Mouse (Mus musculus) lung, embryonic 15.5 days (tissue): ENCODE measurements around the gene Spg21. TPM values are rescaled to one million over a fixed set of nuclear protein-coding genes. Genes with fewer than 3 reads are reported as not detected.

Experiments used
- ATAC-seq: fragments of 200-750 bp; cut with Nextera tagmentation; 2 replicates; pipeline ENCODE4 v1.8.0; 2017; ENCODE audit warnings: moderate number of reproducible peaks, borderline replicate concordance; ENCODE audit not compliant: low FRiP score, low TSS enrichment; ENCODE audit errors: extremely low read depth
- H3K27ac ChIP-seq: fragments of 300-500 bp; sonication (generic); 2 replicates; pipeline ENCODE4 v1.5.1; 2015; ENCODE audit warnings: moderate library complexity, mild to moderate bottlenecking, inconsistent platforms
- H3K27me3 ChIP-seq: fragments of 300-500 bp; sonication (generic); 2 replicates; pipeline ENCODE4 v1.6.1; 2015; ENCODE audit warnings: inconsistent platforms
- H3K36me3 ChIP-seq: fragments of 300-500 bp; sonication (generic); 2 replicates; pipeline ENCODE4 v1.6.1; 2015; ENCODE audit warnings: inconsistent platforms
- H3K4me1 ChIP-seq: fragments of 300-500 bp; sonication (generic); 2 replicates; pipeline ENCODE4 v1.6.1; 2015; ENCODE audit warnings: inconsistent platforms
- H3K4me2 ChIP-seq: fragments of 300-500 bp; sonication (generic); 2 replicates; pipeline ENCODE4 v1.6.1; 2015; ENCODE audit warnings: inconsistent platforms, mild to moderate bottlenecking, moderate library complexity
- H3K4me3 ChIP-seq: fragments of 300-500 bp; sonication (generic); 2 replicates; pipeline ENCODE4 v1.5.1; 2015; ENCODE audit warnings: mild to moderate bottlenecking, inconsistent platforms
- H3K9ac ChIP-seq: fragments of 300-500 bp; sonication (generic); 2 replicates; pipeline ENCODE4 v1.6.1; 2015; ENCODE audit warnings: inconsistent platforms
- H3K9me3 ChIP-seq: fragments of 300-500 bp; sonication (generic); 2 replicates; pipeline ENCODE4 v1.6.1; 2016; ENCODE audit warnings: inconsistent platforms
- whole genome bisulfite sequencing: fragments of 180-500 bp; shearing (Covaris S2); methylation state at CpG from one replicate; pipeline ENCODE4 v1.1.7; 2015; 5-methylcytosine and 5-hydroxymethylcytosine counted together
- polyA plus RNA-seq: library from polyadenylated mRNA; unstranded; fragments of >200 nt; fragmentation: Nextera tagmentation; extraction: Ambion mirVana; gene quantifications from 2 replicates; pipeline ENCODE4 v1.2.1, GENCODE M21; 2015

Gene Spg21
- polyA plus RNA-seq, 1 experiment from 2014 or later: 97.0 TPM

GRCm38 (mm10) chr9:65435211-65435610 is 25.5 kb upstream of the Spg21 start:
- Histone ChIP-seq H3K27ac (no peak overlapping the region), H3K9ac (no peak overlapping the region), H3K9me3 (no peaks in the 10 kb centered on the region), H3K4me3 (peak overlapping the region; percentile 69; the same call in 1 of the 2 replicates), H3K36me3 (peaks cover 10% of the 10 kb centered on the region; the same call in 1 of the 2 replicates), H3K4me1 (peaks cover 8% of the 10 kb centered on the region; the same call in 1 of the 2 replicates), H3K4me2 (peak overlapping the region; percentile 68; the same call in 1 of the 2 replicates), H3K27me3 (no peaks in the 10 kb centered on the region)
- WGBS: 64% methylated on average over 4 of the region's 4 CpGs
- no peak for ATAC-seq

- Histone ChIP-seq H3K9me3 (no peaks in the 10 kb centered on the region), H3K9ac (peak within 1 kb of the TSS; percentile 67), H3K4me1 (peaks cover 8% of the 10 kb centered on the region; the same call in 1 of the 2 replicates), H3K27me3 (no peaks in the 10 kb centered on the region), H3K36me3 (peaks cover 15% of the 10 kb centered on the region; the same call in 1 of the 2 replicates), H3K27ac (peak within 1 kb of the TSS; percentile 3; the same call in 1 of the 2 replicates), H3K4me3 (peak within 1 kb of the TSS; percentile 69), H3K4me2 (peak within 1 kb of the TSS; percentile 68)
- under 1% methylated on average over 54 of the region's 54 CpGs for WGBS
- ATAC-seq: peak; percentile 88
Observed at GRCm38 (mm10) chr9:65435671-65436301, 25.0 kb upstream of the Spg21 start, which contains the start of gene Mtfmt. Gene Mtfmt, plus strand, starts transcription at chr9:65435782.

GRCm38 (mm10) chr9:65444692-65445091 is 16.1 kb upstream of the Spg21 start:
- no peak overlapping the region for H3K4me2 ChIP-seq
- ATAC-seq: no peak
- no peaks in the 10 kb centered on the region for H3K27me3 ChIP-seq
- H3K27ac ChIP-seq: no peak overlapping the region
- no peaks in the 10 kb centered on the region for H3K9me3 ChIP-seq
- H3K4me1 ChIP-seq: no peaks in the 10 kb centered on the region
- WGBS: 90% methylated on average over 4 of the region's 4 CpGs
- H3K9ac ChIP-seq: no peak overlapping the region
- no peak overlapping the region for H3K4me3 ChIP-seq
- H3K36me3 ChIP-seq: peaks cover 54% of the 10 kb centered on the region

GRCm38 (mm10) chr9:65447951-65448350 is 12.8 kb upstream of the Spg21 start:
- H3K27ac ChIP-seq: no peak overlapping the region
- no peak overlapping the region for H3K4me2 ChIP-seq
- 91% methylated on average over 6 of the region's 6 CpGs for WGBS
- no peaks in the 10 kb centered on the region for H3K27me3 ChIP-seq
- H3K9me3 ChIP-seq: no peaks in the 10 kb centered on the region
- H3K4me3 ChIP-seq: no peak overlapping the region
- peaks cover 46% of the 10 kb centered on the region for H3K36me3 ChIP-seq
- no peak for ATAC-seq
- no peaks in the 10 kb centered on the region for H3K4me1 ChIP-seq
- no peak overlapping the region for H3K9ac ChIP-seq

GRCm38 (mm10) chr9:65458975-65459374 is 1.8 kb upstream of the Spg21 start:
- Histone ChIP-seq H3K36me3 (no peaks in the 10 kb centered on the region), H3K9ac (no peak overlapping the region), H3K27ac (no peak overlapping the region), H3K9me3 (no peaks in the 10 kb centered on the region), H3K27me3 (no peaks in the 10 kb centered on the region), H3K4me1 (peaks cover 18% of the 10 kb centered on the region), H3K4me2 (no peak overlapping the region), H3K4me3 (no peak overlapping the region)
- no peak for ATAC-seq
- WGBS: 68% methylated on average over 2 of the region's 2 CpGs

- Histone ChIP-seq H3K4me1 (peaks cover 18% of the 10 kb centered on the region), H3K27ac (0 out of 2 replicates have a peak overlapping the region, but pooled peaks have one; percentile 35), H3K9me3 (no peaks in the 10 kb centered on the region), H3K4me3 (peak overlapping the region; percentile 70), H3K27me3 (no peaks in the 10 kb centered on the region), H3K9ac (no peak overlapping the region), H3K36me3 (no peaks in the 10 kb centered on the region; the same call in 1 of the 2 replicates), H3K4me2 (peak overlapping the region; percentile 75)
- 57% methylated on average over 3 of the region's 3 CpGs for WGBS
- ATAC-seq: no peak
Observed at GRCm38 (mm10) chr9:65460198-65460597, 549 bp upstream of the Spg21 start.

GRCm38 (mm10) chr9:65462544-65462943 is 1.8 kb downstream of the Spg21 start:
- Histone ChIP-seq H3K4me2 (peak overlapping the region; percentile 75; the same call in 1 of the 2 replicates), H3K27me3 (no peaks in the 10 kb centered on the region), H3K9ac (no peak overlapping the region), H3K4me3 (0 out of 2 replicates have a peak overlapping the region, but pooled peaks have one; percentile 70), H3K4me1 (peaks cover 18% of the 10 kb centered on the region), H3K36me3 (peaks cover 12% of the 10 kb centered on the region; the same call in 1 of the 2 replicates), H3K9me3 (no peaks in the 10 kb centered on the region), H3K27ac (peak overlapping the region; percentile 30; the same call in 1 of the 2 replicates)
- 52% methylated on average over 5 of the region's 5 CpGs for WGBS
- ATAC-seq: no peak

GRCm38 (mm10) chr9:65464161-65464560 is 3.4 kb downstream of the Spg21 start:
- Histone ChIP-seq H3K9ac (no peak overlapping the region), H3K36me3 (peaks cover 12% of the 10 kb centered on the region; the same call in 1 of the 2 replicates), H3K4me3 (no peak overlapping the region), H3K9me3 (no peaks in the 10 kb centered on the region), H3K4me1 (peaks cover 18% of the 10 kb centered on the region), H3K27me3 (no peaks in the 10 kb centered on the region), H3K4me2 (no peak overlapping the region), H3K27ac (no peak overlapping the region)
- ATAC-seq: no peak
- 83% methylated on average over 6 of the region's 6 CpGs for WGBS

- no peaks in the 10 kb centered on the region for H3K27me3 ChIP-seq
- no peak overlapping the region for H3K4me2 ChIP-seq
- H3K9ac ChIP-seq: no peak overlapping the region
- H3K36me3 ChIP-seq: peaks cover 18% of the 10 kb centered on the region
- no peak overlapping the region for H3K4me3 ChIP-seq
- no peak overlapping the region for H3K27ac ChIP-seq
- no peak for ATAC-seq
- 91% methylated on average over 2 of the region's 2 CpGs for WGBS
- no peaks in the 10 kb centered on the region for H3K9me3 ChIP-seq
- H3K4me1 ChIP-seq: peaks cover 17% of the 10 kb centered on the region
Observed at GRCm38 (mm10) chr9:65465241-65465640, 4.5 kb downstream of the Spg21 start.

GRCm38 (mm10) chr9:65467686-65468085 is 6.9 kb downstream of the Spg21 start:
- H3K4me1 ChIP-seq: peaks cover 1% of the 10 kb centered on the region; the same call in 1 of the 2 replicates
- H3K4me2 ChIP-seq: no peak overlapping the region
- no peaks in the 10 kb centered on the region for H3K27me3 ChIP-seq
- ATAC-seq: no peak
- peaks cover 26% of the 10 kb centered on the region for H3K36me3 ChIP-seq
- H3K4me3 ChIP-seq: no peak overlapping the region
- H3K9ac ChIP-seq: no peak overlapping the region
- no peak overlapping the region for H3K27ac ChIP-seq
- 45% methylated on average over 11 of the region's 11 CpGs for WGBS
- no peaks in the 10 kb centered on the region for H3K9me3 ChIP-seq

- ATAC-seq: no peak
- peaks cover 44% of the 10 kb centered on the region for H3K36me3 ChIP-seq
- 82% methylated on average over 4 of the region's 4 CpGs for WGBS
Observed at GRCm38 (mm10) chr9:65472769-65473168, 12.0 kb downstream of the Spg21 start.

GRCm38 (mm10) chr9:65479158-65479557 is 18.4 kb downstream of the Spg21 start:
- no peak overlapping the region for H3K27ac ChIP-seq
- H3K9me3 ChIP-seq: no peaks in the 10 kb centered on the region
- no peaks in the 10 kb centered on the region for H3K4me1 ChIP-seq
- no peak overlapping the region for H3K4me2 ChIP-seq
- H3K27me3 ChIP-seq: no peaks in the 10 kb centered on the region
- 82% methylated on average over 8 of the region's 8 CpGs for whole genome bisulfite sequencing
- ATAC-seq: no peak
- no peak overlapping the region for H3K4me3 ChIP-seq
- peaks cover 56% of the 10 kb centered on the region for H3K36me3 ChIP-seq
- no peak overlapping the region for H3K9ac ChIP-seq

More at GRCm38 (mm10) chr9:65472769-65473168, 12.0 kb downstream of the Spg21 start:
- H3K27me3 ChIP-seq: no peaks in the 10 kb centered on the region
- H3K9me3 ChIP-seq: no peaks in the 10 kb centered on the region
- H3K27ac ChIP-seq: no peak overlapping the region
- no peak overlapping the region for H3K4me2 ChIP-seq
- H3K9ac ChIP-seq: no peak overlapping the region
- no peak overlapping the region for H3K4me3 ChIP-seq
- H3K4me1 ChIP-seq: no peaks in the 10 kb centered on the region
